Mouse (Mus musculus): ENCODE measurements around the gene Foxk2. TPM values are rescaled to one million over a fixed set of nuclear protein-coding genes. Genes with fewer than 3 reads are reported as not detected.

The Foxk2 gene
- polyA plus RNA-seq (2015; fragmentation: Nextera tagmentation; extraction: Ambion mirVana), result 5.2 and 7.0 TPM in 2 replicates

GRCm38 (mm10) chr11:121259160-121260100, at the start of gene Foxk2:
Gene Foxk2 (plus strand): TSS chr11:121259990.
- DNase-seq (ENCODE audit: low spot score), result peak; percentile 94

GRCm38 (mm10) chr11:121216831-121217230, 43.0 kb upstream of the Foxk2 start:
- DNase-seq (ENCODE audit: low spot score), result no peak

- no peak for DNase-seq (ENCODE audit: low spot score)
These were observed 40.0 kb upstream of the Foxk2 start for GRCm38 (mm10) chr11:121219776-121220175.

GRCm38 (mm10) chr11:121220771-121221170, 39.0 kb upstream of the Foxk2 start:
- DNase-seq (ENCODE audit: low spot score), result no peak

GRCm38 (mm10) chr11:121221321-121222010, 38.3 kb upstream of the Foxk2 start:
- DNase-seq (ENCODE audit: low spot score), result no peak

- peak; percentile 21 for DNase-seq (ENCODE audit: low spot score)
These were observed 31.4 kb upstream of the Foxk2 start for GRCm38 (mm10) chr11:121228129-121229017.

GRCm38 (mm10) chr11:121229018-121229439, 30.8 kb upstream of the Foxk2 start, which contains the start of gene Cybc1:
Gene Cybc1 (minus strand): TSS chr11:121229322.
- peak; percentile 89 for DNase-seq (ENCODE audit: low spot score)

GRCm38 (mm10) chr11:121231191-121231590, 28.6 kb upstream of the Foxk2 start:
- no peak for DNase-seq (ENCODE audit: low spot score)

GRCm38 (mm10) chr11:121231628-121232291, 28.0 kb upstream of the Foxk2 start:
- DNase-seq (ENCODE audit: low spot score), result no peak

GRCm38 (mm10) chr11:121232706-121233105, 27.1 kb upstream of the Foxk2 start:
- DNase-seq (ENCODE audit: low spot score), result no peak

GRCm38 (mm10) chr11:121235475-121236238, 24.1 kb upstream of the Foxk2 start:
- DNase-seq (ENCODE audit: low spot score), result peak; percentile 80

- peak; percentile 100 for DNase-seq (ENCODE audit: low spot score)
These were observed 23.0 kb upstream of the Foxk2 start, which contains the start of gene Narf for GRCm38 (mm10) chr11:121236564-121237344. Gene Narf (plus strand): TSS chr11:121237253.

GRCm38 (mm10) chr11:121237345-121238128, 22.3 kb upstream of the Foxk2 start:
- DNase-seq (ENCODE audit: low spot score), result peak; percentile 65

- DNase-seq (ENCODE audit: low spot score), result no peak
These were observed 20.1 kb upstream of the Foxk2 start for GRCm38 (mm10) chr11:121239669-121240068.

GRCm38 (mm10) chr11:121250196-121250595, 9.6 kb upstream of the Foxk2 start:
- no peak for DNase-seq (ENCODE audit: low spot score)

- peak; percentile 43 for DNase-seq (ENCODE audit: low spot score)
These were observed 569 bp downstream of the Foxk2 start for GRCm38 (mm10) chr11:121260211-121260906.

GRCm38 (mm10) chr11:121261074-121261473, 1.3 kb downstream of the Foxk2 start:
- no peak for DNase-seq (ENCODE audit: low spot score)

Data from thymus, postnatal 0 days (tissue).